Mouse (Mus musculus) hindbrain, embryonic 15.5 days (tissue): ENCODE results near the gene Tollip. TPM values are rescaled to one million over a fixed set of nuclear protein-coding genes. Genes with fewer than 3 reads are reported as not detected.

Source experiments
- ATAC-seq: fragments of 200-750 bp; cut with Nextera tagmentation; 2 replicates; pipeline ENCODE4 v1.8.0; 2017; ENCODE audit warnings: low read depth, moderate number of reproducible peaks, moderate TSS enrichment; ENCODE audit not compliant: low FRiP score
- H3K27ac ChIP-seq: fragments of 300-500 bp; sonication (generic); replicated peaks from 2 replicates; pipeline ENCODE4 v1.5.1; 2015; ENCODE audit warnings: mild to moderate bottlenecking, inconsistent platforms
- H3K27me3 ChIP-seq: fragments of 300-500 bp; sonication (generic); 2 replicates; pipeline ENCODE4 v1.6.1; 2015; ENCODE audit warnings: control low read depth, inconsistent platforms
- H3K36me3 ChIP-seq: fragments of 300-500 bp; sonication (generic); 2 replicates; pipeline ENCODE4 v1.6.1; 2015; ENCODE audit warnings: control low read depth, inconsistent platforms
- H3K4me1 ChIP-seq: fragments of 300-500 bp; sonication (generic); replicated peaks from 2 replicates; pipeline ENCODE4 v1.6.1; 2015; ENCODE audit warnings: control low read depth, inconsistent platforms
- H3K4me2 ChIP-seq: fragments of 300-500 bp; sonication (generic); 2 replicates; pipeline ENCODE4 v1.6.1; 2015; ENCODE audit warnings: moderate library complexity, mild to moderate bottlenecking, inconsistent platforms
- H3K4me3 ChIP-seq: fragments of 300-500 bp; sonication (generic); 2 replicates; pipeline ENCODE4 v1.5.1; 2015; ENCODE audit warnings: mild to moderate bottlenecking, inconsistent platforms
- H3K9ac ChIP-seq: fragments of 300-500 bp; sonication (generic); 2 replicates; pipeline ENCODE4 v1.6.1; 2015; ENCODE audit warnings: inconsistent platforms
- H3K9me3 ChIP-seq: fragments of 300-500 bp; sonication (generic); 2 replicates; pipeline ENCODE4 v1.6.1; 2016; ENCODE audit warnings: control low read depth, inconsistent platforms
- WGBS: fragments of 180-500 bp; shearing (Covaris S2); methylation state at CpG from one replicate; pipeline ENCODE4 v1.1.7; 2015; 5-methylcytosine and 5-hydroxymethylcytosine counted together
- polyA plus RNA-seq: library from polyadenylated mRNA; unstranded; fragments of >200 nt; fragmentation: Nextera tagmentation; extraction: Ambion mirVana; gene quantifications from 2 replicates; pipeline ENCODE4 v1.2.1, GENCODE M21; 2015

Gene Tollip
- polyA plus RNA-seq, 1 experiment from 2014 or later = 80.3 TPM

- Histone ChIP-seq H3K36me3 (0 out of 2 replicates have a peak, but pooled peaks cover 5% of the 10 kb centered on the region), H3K9me3 (no peaks in the 10 kb centered on the region), H3K4me2 (peak overlapping the region; percentile 80), H3K4me1 (peaks cover 81% of the 10 kb centered on the region), H3K27me3 (no peaks in the 10 kb centered on the region), H3K9ac (peak overlapping the region; percentile 93), H3K4me3 (peak overlapping the region; percentile 86), H3K27ac (peak overlapping the region; percentile 97)
- no peak for ATAC-seq
- 76% methylated on average over 4 of the region's 4 CpGs for WGBS
These were observed 33.5 kb upstream of the Tollip start for GRCm38 (mm10) chr7:141951821-141952220.

- ATAC-seq = peak; percentile 24
- Histone ChIP-seq H3K9ac (peak overlapping the region; percentile 93), H3K4me3 (peak overlapping the region; percentile 86), H3K4me2 (peak overlapping the region; percentile 80), H3K27ac (peak overlapping the region; percentile 97), H3K9me3 (no peaks in the 10 kb centered on the region), H3K4me1 (peaks cover 81% of the 10 kb centered on the region), H3K27me3 (no peaks in the 10 kb centered on the region), H3K36me3 (0 out of 2 replicates have a peak, but pooled peaks cover 5% of the 10 kb centered on the region)
- under 1% methylated on average over 73 of the region's 84 CpGs for WGBS
These were observed 32.1 kb upstream of the Tollip start for GRCm38 (mm10) chr7:141950104-141951013.

GRCm38 (mm10) chr7:141949799-141950103 lies 31.4 kb upstream of the Tollip start:
- Histone ChIP-seq H3K9ac (peak overlapping the region; percentile 93), H3K36me3 (0 out of 2 replicates have a peak, but pooled peaks cover 5% of the 10 kb centered on the region), H3K4me3 (peak overlapping the region; percentile 86), H3K9me3 (no peaks in the 10 kb centered on the region), H3K27ac (peak overlapping the region; percentile 97), H3K4me1 (peaks cover 76% of the 10 kb centered on the region), H3K4me2 (peak overlapping the region; percentile 80), H3K27me3 (no peaks in the 10 kb centered on the region)
- peak; percentile 47 for ATAC-seq
- under 1% methylated on average over 38 of the region's 54 CpGs for WGBS

GRCm38 (mm10) chr7:141948906-141949798 lies 30.8 kb upstream of the Tollip start, which contains the start of gene Brsk2:
Gene Brsk2 (plus strand): TSS chr7:141949751.
- Histone ChIP-seq H3K27ac (peak within 1 kb of the TSS; percentile 97), H3K4me2 (peak within 1 kb of the TSS; percentile 80), H3K9me3 (no peaks in the 10 kb centered on the region), H3K4me3 (peak within 1 kb of the TSS; percentile 86), H3K36me3 (0 out of 2 replicates have a peak, but pooled peaks cover 5% of the 10 kb centered on the region), H3K27me3 (no peaks in the 10 kb centered on the region), H3K4me1 (peaks cover 70% of the 10 kb centered on the region), H3K9ac (peak within 1 kb of the TSS; percentile 93)
- peak; percentile 94 for ATAC-seq
- WGBS = under 1% methylated on average over 53 of the region's 55 CpGs

GRCm38 (mm10) chr7:141948045-141948444 lies 29.7 kb upstream of the Tollip start:
- ATAC-seq = no peak
- Histone ChIP-seq H3K9me3 (no peaks in the 10 kb centered on the region), H3K4me3 (no peak overlapping the region), H3K4me2 (peak overlapping the region; percentile 80), H3K4me1 (peaks cover 66% of the 10 kb centered on the region), H3K36me3 (0 out of 2 replicates have a peak, but pooled peaks cover 5% of the 10 kb centered on the region), H3K27ac (no peak overlapping the region; the same call in 1 of the 2 replicates), H3K27me3 (no peaks in the 10 kb centered on the region), H3K9ac (no peak overlapping the region)
- 85% methylated on average over 1 of the region's 1 CpGs for WGBS

- Histone ChIP-seq H3K9me3 (no peaks in the 10 kb centered on the region), H3K4me1 (peaks cover 64% of the 10 kb centered on the region), H3K4me3 (no peak overlapping the region), H3K4me2 (no peak overlapping the region), H3K27ac (no peak overlapping the region), H3K27me3 (no peaks in the 10 kb centered on the region), H3K36me3 (0 out of 2 replicates have a peak, but pooled peaks cover 5% of the 10 kb centered on the region), H3K9ac (no peak overlapping the region)
- ATAC-seq = no peak
These were observed 29.2 kb upstream of the Tollip start for GRCm38 (mm10) chr7:141947512-141947911.

GRCm38 (mm10) chr7:141945927-141946326 lies 27.6 kb upstream of the Tollip start:
- Histone ChIP-seq H3K9me3 (no peaks in the 10 kb centered on the region), H3K36me3 (no peaks in the 10 kb centered on the region), H3K4me2 (peak overlapping the region; percentile 45), H3K27ac (peak overlapping the region; percentile 76), H3K9ac (no peak overlapping the region), H3K27me3 (no peaks in the 10 kb centered on the region), H3K4me3 (peak overlapping the region; percentile 23), H3K4me1 (peaks cover 48% of the 10 kb centered on the region)
- WGBS = 7% methylated on average over 7 of the region's 7 CpGs
- ATAC-seq = peak; percentile 43; the same call in 1 of the 2 replicates

- no peaks in the 10 kb centered on the region for H3K27me3 ChIP-seq
- H3K4me1 ChIP-seq = peaks cover 39% of the 10 kb centered on the region
- 51% methylated on average over 5 of the region's 5 CpGs for WGBS
- H3K9ac ChIP-seq = no peak overlapping the region
- H3K36me3 ChIP-seq = no peaks in the 10 kb centered on the region
- H3K9me3 ChIP-seq = no peaks in the 10 kb centered on the region
- ATAC-seq = no peak
- no peak overlapping the region for H3K4me2 ChIP-seq
- 0 out of 2 replicates have a peak overlapping the region, but pooled peaks have one; percentile 5 for H3K27ac ChIP-seq
- no peak overlapping the region for H3K4me3 ChIP-seq
These were observed 25.1 kb upstream of the Tollip start for GRCm38 (mm10) chr7:141943444-141943843.

GRCm38 (mm10) chr7:141934951-141935350 lies 16.6 kb upstream of the Tollip start:
- no peaks in the 10 kb centered on the region for H3K9me3 ChIP-seq
- H3K27ac ChIP-seq = peak overlapping the region; percentile 64
- ATAC-seq = no peak
- H3K9ac ChIP-seq = no peak overlapping the region
- 54% methylated on average over 6 of the region's 6 CpGs for WGBS
- H3K4me2 ChIP-seq = no peak overlapping the region
- no peak overlapping the region for H3K4me3 ChIP-seq
- no peaks in the 10 kb centered on the region for H3K27me3 ChIP-seq
- peaks cover 13% of the 10 kb centered on the region; the same call in 1 of the 2 replicates for H3K4me1 ChIP-seq
- no peaks in the 10 kb centered on the region for H3K36me3 ChIP-seq

- no peaks in the 10 kb centered on the region for H3K9me3 ChIP-seq
- no peak overlapping the region for H3K4me3 ChIP-seq
- H3K36me3 ChIP-seq = no peaks in the 10 kb centered on the region
- no peak overlapping the region for H3K4me2 ChIP-seq
- ATAC-seq = peak; percentile 85
- 31% methylated on average over 7 of the region's 7 CpGs for WGBS
- peak overlapping the region; percentile 64 for H3K27ac ChIP-seq
- no peaks in the 10 kb centered on the region for H3K27me3 ChIP-seq
- peaks cover 13% of the 10 kb centered on the region; the same call in 1 of the 2 replicates for H3K4me1 ChIP-seq
- H3K9ac ChIP-seq = no peak overlapping the region
These were observed 16.0 kb upstream of the Tollip start for GRCm38 (mm10) chr7:141934128-141934898.

- H3K4me2 ChIP-seq = no peak overlapping the region
- H3K27me3 ChIP-seq = no peaks in the 10 kb centered on the region
- H3K36me3 ChIP-seq = no peaks in the 10 kb centered on the region
- H3K27ac ChIP-seq = no peak overlapping the region
- 70% methylated on average over 10 of the region's 10 CpGs for WGBS
- no peak overlapping the region for H3K4me3 ChIP-seq
- no peaks in the 10 kb centered on the region for H3K4me1 ChIP-seq
- no peak overlapping the region for H3K9ac ChIP-seq
- H3K9me3 ChIP-seq = no peaks in the 10 kb centered on the region
- ATAC-seq = no peak
These were observed 10.3 kb upstream of the Tollip start for GRCm38 (mm10) chr7:141928642-141929041.
